Mouse (Mus musculus): Measurements from ENCODE around the gene Lypd3. TPM values are rescaled to one million over a fixed set of nuclear protein-coding genes. Genes with fewer than 3 reads are reported as not detected.
"Not testable (repeated sequence)": the region's sequence is repeated elsewhere in the genome, so short reads cannot be mapped to it uniquely, and the experiment has no call there.

The Lypd3 gene
- total RNA-seq, 1 experiment from 2014 or later = 1.5 TPM

DNA sequence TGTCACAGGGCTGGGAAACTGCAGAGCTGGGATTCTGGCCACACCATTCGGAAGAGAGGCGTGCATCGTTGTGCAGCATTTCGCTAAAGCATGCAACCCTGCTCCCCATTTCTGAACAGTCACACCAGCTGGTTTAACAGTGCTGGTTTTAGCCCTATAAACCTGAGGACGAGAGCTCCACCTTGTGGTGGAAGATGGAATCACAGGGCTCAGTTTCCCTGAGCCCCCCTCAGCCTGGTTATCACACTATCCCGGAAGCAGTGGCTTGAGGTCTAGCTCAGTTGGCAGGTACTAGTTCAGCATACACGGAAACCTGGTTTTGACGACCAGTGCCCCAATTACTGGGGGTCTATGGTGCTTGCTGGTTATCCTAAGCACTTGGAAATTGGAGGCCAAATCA is 26.2 kb downstream of the Lypd3 start:
- DNase-seq = peak; percentile 56

DNA sequence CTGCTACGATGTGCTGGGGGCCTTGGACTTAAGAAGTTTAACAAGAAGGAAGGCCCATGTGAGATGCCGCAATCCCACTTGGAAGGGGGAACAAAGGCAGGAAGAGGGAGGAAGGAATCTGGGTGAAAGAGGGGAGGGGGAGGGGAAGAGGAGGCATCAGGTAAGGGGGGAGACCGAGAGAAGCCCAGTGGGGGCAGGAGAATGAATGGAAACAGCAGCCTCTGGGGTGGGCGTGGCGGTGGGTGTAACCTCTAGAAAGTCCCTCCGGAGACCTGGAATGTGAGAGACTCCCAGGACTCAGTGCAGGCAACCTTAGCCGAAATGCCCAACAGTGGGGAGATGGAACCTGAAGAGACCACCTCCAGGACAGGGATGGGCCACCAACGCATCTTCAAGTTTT is 28.0 kb downstream of the Lypd3 start:
- DNase-seq = no peak

DNA sequence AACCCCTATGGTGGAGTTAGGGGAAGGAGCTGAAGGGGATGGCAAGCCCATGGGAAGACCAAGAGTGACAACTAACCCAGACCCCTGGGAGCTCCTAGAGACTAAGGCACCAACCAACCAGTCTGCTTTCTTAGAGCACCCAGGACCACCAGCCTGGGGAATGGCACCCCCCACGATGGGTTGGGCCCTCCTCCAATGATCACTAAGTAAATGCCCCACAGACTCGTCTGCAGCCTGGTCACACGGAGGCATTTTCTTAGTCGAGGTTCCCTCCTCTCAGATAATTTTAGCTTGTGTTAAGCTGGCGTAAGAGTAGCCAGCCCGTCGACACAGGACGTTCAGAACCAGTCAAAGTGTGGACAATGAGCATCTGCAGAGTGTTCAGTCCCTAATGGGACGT is 28.6 kb downstream of the Lypd3 start:
- DNase-seq = no peak

DNA sequence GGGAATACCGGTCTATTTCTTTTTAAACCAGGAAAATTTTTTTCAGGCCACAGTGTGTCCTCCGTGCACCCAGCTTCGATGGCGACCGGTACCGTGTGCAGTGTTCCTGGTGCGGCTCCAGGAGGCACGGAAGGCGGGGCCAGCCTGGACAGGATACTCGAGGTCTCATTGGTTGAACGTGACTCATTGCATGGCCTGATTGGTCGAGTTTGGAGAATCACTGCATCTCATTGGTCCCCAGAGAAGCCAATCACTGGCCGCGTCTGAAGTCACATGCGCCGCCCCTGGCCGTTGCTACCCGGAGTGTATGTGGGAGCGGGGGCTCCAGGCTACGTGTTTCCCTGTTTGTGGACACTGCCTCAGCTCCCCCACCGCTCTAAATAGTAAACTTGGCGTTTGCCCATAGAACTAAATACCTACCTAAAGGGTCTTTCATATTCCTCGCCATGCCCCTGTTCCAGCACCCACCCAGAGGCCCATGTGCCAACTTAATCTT is 35.6 kb downstream of the Lypd3 start:
- DNase-seq = no peak

DNA sequence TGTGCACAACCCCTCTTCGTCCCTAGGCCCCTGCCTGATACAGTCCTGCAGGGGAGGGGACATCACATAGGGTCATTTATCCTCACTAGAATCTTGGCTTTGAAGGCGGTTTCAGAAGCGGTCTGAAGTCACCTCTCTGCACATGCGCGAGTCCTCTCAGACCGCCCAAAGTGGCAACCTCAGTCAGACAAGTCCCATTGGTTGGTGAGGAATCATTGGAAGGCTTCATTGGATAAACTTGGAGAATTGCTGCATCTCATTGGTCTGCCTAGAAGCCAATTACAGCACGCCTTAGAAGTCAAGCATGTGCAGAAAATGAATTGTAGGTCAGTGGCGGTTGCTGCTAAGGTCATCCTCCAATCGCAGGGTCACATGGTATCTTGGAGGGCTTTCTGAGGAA is 40.2 kb downstream of the Lypd3 start, which contains the start of gene Tex101:
Gene Tex101 (minus strand): TSS at position 101 of the 400 bp plus-strand sequence.
- no peak for DNase-seq

DNA sequence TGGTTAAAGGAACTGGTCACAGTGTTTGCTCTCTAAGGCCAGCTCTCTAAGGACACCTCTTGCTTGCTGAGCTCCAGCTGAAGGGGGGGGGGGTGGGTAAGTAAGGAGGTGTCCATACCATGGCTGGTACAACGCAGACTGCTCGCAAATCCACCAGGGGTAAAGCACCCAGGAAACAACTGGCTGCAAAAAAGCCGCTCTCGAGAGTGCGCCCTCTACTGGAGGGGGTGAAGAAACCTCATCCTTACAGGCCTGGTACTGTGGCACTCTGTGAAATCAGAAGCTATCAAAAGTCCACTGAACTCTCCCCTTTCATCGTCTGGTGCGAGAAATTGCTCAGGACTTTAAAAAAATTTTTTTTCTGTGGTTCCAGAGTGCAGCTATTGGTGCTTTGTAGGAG is 47.8 kb downstream of the Lypd3 start:
- not testable (repeated sequence) for DNase-seq

DNA sequence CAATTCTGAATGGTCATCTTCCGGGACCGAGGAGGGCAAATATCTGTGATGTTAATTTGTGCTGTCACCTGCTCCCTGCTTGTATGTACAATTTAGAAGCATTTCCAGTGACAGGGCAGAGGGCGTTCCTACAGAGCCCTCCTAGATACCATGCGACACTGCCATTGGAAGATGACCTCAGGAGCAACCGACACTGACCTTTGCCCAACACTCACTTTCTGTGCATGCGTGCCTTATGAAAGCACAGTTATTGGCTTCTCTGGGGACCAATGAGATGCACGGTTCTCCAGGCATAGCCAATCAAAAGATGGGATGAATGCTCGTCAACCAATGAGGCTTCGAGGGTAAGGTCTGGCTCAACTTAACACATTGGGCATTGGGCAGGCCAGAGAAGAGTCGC is 51.2 kb downstream of the Lypd3 start:
- not testable (repeated sequence) for DNase-seq

Other genes starting within 250 kb of the Lypd3 start
- 26.6 and 29.1 TPM in 2 replicates for gene Smg9, start 236.9 kb upstream of the Lypd3 start, total RNA-seq (2021)
- not detected in 2 replicates for gene Irgc1, start 184.3 kb upstream of the Lypd3 start, total RNA-seq (2021)
- gene Plaur, start 174.1 kb upstream of the Lypd3 start, total RNA-seq (2021) = 5.6 and 7.8 TPM in 2 replicates
- gene Cadm4, start 154.5 kb upstream of the Lypd3 start, total RNA-seq (2021) = 2.4 and 3.8 TPM in 2 replicates
- 6.2 and 7.0 TPM in 2 replicates for gene Zfp428, start 129.5 kb upstream of the Lypd3 start, total RNA-seq (2021)
- not detected in 2 replicates for gene AC161166.1, start 124.1 kb upstream of the Lypd3 start, total RNA-seq (2021)
- 24.5 and 29.5 TPM in 2 replicates for gene Irgq, start 105.9 kb upstream of the Lypd3 start, total RNA-seq (2021)
- not detected in 2 replicates for gene Pinlyp, start 90.4 kb upstream of the Lypd3 start, total RNA-seq (2021)
- gene Xrcc1, start 90.3 kb upstream of the Lypd3 start, total RNA-seq (2021) = 38.0 and 51.2 TPM in 2 replicates
- 26.0 and 38.2 TPM in 2 replicates for gene Ethe1, start 49.0 kb upstream of the Lypd3 start, total RNA-seq (2021)
- gene Zfp575, start 48.9 kb upstream of the Lypd3 start, total RNA-seq (2021) = 0.39 TPM in 1 of 2 replicates, not detected in the other
- gene Phldb3, start 25.8 kb upstream of the Lypd3 start, total RNA-seq (2021) = 7.1 and 7.4 TPM in 2 replicates
- not detected in 2 replicates for gene Tex101, start 40.1 kb downstream of the Lypd3 start, total RNA-seq (2021)
- gene BC049730, start 72.7 kb downstream of the Lypd3 start, total RNA-seq (2021) = not detected in 2 replicates
- not detected in 2 replicates for gene Gm4763, start 90.4 kb downstream of the Lypd3 start, total RNA-seq (2021)
- gene Cd177, start 123.8 kb downstream of the Lypd3 start, total RNA-seq (2021) = not detected in 2 replicates
- gene Ceacam10, start 140.7 kb downstream of the Lypd3 start, total RNA-seq (2021) = 0.36 TPM in 1 of 2 replicates, not detected in the other
- 0.94 TPM in 1 of 2 replicates, not detected in the other for gene Gm9844, start 225.7 kb downstream of the Lypd3 start, total RNA-seq (2021)
- not detected in 2 replicates for gene Lypd4, start 233.4 kb downstream of the Lypd3 start, total RNA-seq (2021)
- not detected in 2 replicates for gene Dmrtc2, start 233.5 kb downstream of the Lypd3 start, total RNA-seq (2021)
- gene Rps19, start 247.8 kb downstream of the Lypd3 start, total RNA-seq (2021) = 564 and 876 TPM in 2 replicates